Mouse (Mus musculus): ENCODE results near the gene Stat2.

The Stat2 gene

GRCm38 (mm10) chr10:128270287-128270841, at the start of gene Stat2:
Stat2 (plus strand) TSS chr10:128270559.
- whole genome bisulfite sequencing, result under 1% methylated on average over 43 of the region's 43 CpGs

- 68% methylated on average over 16 of the region's 16 CpGs for WGBS
Measured at GRCm38 (mm10) chr10:128221533-128222286, 48.6 kb upstream of the Stat2 start.

GRCm38 (mm10) chr10:128225064-128225463, 45.3 kb upstream of the Stat2 start:
- WGBS, result 49% methylated on average over 5 of the region's 5 CpGs

GRCm38 (mm10) chr10:128225538-128225937, 44.8 kb upstream of the Stat2 start, which contains the start of gene Mip:
Mip (plus strand) TSS chr10:128225838.
- 43% methylated on average over 4 of the region's 4 CpGs for WGBS

- WGBS, result 79% methylated on average over 9 of the region's 9 CpGs
Measured at GRCm38 (mm10) chr10:128227592-128227991, 42.8 kb upstream of the Stat2 start.

- WGBS, result 93% methylated on average over 8 of the region's 8 CpGs
Measured at GRCm38 (mm10) chr10:128228009-128228408, 42.4 kb upstream of the Stat2 start.

GRCm38 (mm10) chr10:128230582-128230981, 39.8 kb upstream of the Stat2 start:
- 82% methylated on average over 12 of the region's 12 CpGs for WGBS

GRCm38 (mm10) chr10:128231146-128231545, 39.2 kb upstream of the Stat2 start:
- WGBS, result 4% methylated on average over 5 of the region's 5 CpGs

- WGBS, result under 1% methylated on average over 58 of the region's 58 CpGs
Measured at GRCm38 (mm10) chr10:128231697-128232419, 38.5 kb upstream of the Stat2 start, which contains the start of gene Timeless. Timeless (plus strand) TSS chr10:128232065.

- under 1% methylated on average over 14 of the region's 14 CpGs for WGBS
Measured at GRCm38 (mm10) chr10:128232420-128232985, 37.9 kb upstream of the Stat2 start.

- WGBS, result 61% methylated on average over 4 of the region's 4 CpGs
Measured at GRCm38 (mm10) chr10:128236321-128236720, 34.0 kb upstream of the Stat2 start.

GRCm38 (mm10) chr10:128237807-128238480, 32.4 kb upstream of the Stat2 start:
- WGBS, result 29% methylated on average over 15 of the region's 15 CpGs

GRCm38 (mm10) chr10:128239140-128239539, 31.2 kb upstream of the Stat2 start:
- WGBS, result 98% methylated on average over 4 of the region's 4 CpGs

GRCm38 (mm10) chr10:128240131-128240530, 30.2 kb upstream of the Stat2 start:
- WGBS, result 93% methylated on average over 18 of the region's 18 CpGs

GRCm38 (mm10) chr10:128243252-128243651, 27.1 kb upstream of the Stat2 start:
- 91% methylated on average over 8 of the region's 8 CpGs for WGBS

- 96% methylated on average over 15 of the region's 15 CpGs for WGBS
Measured at GRCm38 (mm10) chr10:128244121-128244520, 26.2 kb upstream of the Stat2 start.

GRCm38 (mm10) chr10:128247020-128247732, 23.2 kb upstream of the Stat2 start:
- WGBS, result 72% methylated on average over 17 of the region's 17 CpGs

GRCm38 (mm10) chr10:128250565-128250964, 19.8 kb upstream of the Stat2 start:
- WGBS, result 94% methylated on average over 13 of the region's 13 CpGs

GRCm38 (mm10) chr10:128253677-128254255, 16.6 kb upstream of the Stat2 start, which contains the start of gene Apon:
Apon (plus strand) TSS chr10:128254096.
- 87% methylated on average over 4 of the region's 4 CpGs for WGBS

GRCm38 (mm10) chr10:128255925-128256324, 14.4 kb upstream of the Stat2 start:
- 91% methylated on average over 8 of the region's 8 CpGs for WGBS

Data from cerebral cortex, adult 2 months (tissue).